Mouse (Mus musculus): ENCODE data around the gene Camsap2. TPM values are rescaled to one million over a fixed set of nuclear protein-coding genes. Genes with fewer than 3 reads are reported as not detected.

Camsap2 gene
- polyA plus RNA-seq (2012; rRNA removed), result 18.6 and 23.7 TPM in 2 replicates

DNA sequence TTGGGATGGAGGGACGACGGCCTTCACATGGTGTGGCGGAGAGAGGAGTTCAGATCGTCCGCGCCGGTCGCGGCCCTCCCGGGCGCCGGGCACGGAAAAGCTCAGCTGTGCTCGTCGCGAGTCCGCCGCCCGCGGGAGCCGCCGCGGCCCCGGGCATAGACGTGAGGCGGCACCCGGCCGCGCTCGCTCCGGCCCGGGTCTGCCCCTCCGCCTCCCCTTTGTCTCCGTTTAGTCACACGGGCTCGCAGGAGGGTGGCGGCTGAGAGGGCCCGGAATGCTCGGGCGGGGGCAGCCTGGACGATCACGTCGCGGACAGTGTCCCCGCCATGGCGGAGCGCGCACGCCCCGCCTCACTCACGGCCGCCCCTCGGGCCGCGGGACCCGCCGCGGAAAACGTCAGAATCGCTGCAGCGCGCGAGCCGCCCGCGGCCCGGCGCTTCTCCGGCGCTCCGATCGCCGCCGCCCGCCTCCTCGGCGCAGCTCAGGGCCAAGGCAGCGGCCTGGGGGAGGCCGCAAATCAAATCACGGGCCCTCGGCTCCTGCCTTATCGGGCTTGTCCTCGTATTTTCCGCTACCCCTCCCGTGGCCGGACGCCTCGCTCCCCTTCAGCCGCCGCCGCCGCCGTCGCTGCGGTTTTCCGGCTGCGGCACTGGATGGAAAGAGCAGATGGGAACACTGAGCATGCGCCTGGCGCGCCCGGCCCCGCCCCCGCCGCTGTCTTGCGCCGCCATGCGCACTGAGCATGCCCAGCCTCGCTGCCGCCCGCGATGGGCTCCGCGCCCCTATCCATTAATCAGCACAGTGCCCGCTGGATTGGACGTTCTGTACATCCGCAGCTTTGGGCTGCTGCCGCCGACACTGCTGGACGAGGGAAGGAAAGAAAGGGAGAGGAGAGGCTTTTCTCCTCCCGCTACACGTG lies at the start of gene Camsap2:
Camsap2 (minus strand) TSS at position 651 of the 919 bp plus-strand sequence.
- DNase-seq (ENCODE audit: low spot score), result peak; percentile 89

DNA sequence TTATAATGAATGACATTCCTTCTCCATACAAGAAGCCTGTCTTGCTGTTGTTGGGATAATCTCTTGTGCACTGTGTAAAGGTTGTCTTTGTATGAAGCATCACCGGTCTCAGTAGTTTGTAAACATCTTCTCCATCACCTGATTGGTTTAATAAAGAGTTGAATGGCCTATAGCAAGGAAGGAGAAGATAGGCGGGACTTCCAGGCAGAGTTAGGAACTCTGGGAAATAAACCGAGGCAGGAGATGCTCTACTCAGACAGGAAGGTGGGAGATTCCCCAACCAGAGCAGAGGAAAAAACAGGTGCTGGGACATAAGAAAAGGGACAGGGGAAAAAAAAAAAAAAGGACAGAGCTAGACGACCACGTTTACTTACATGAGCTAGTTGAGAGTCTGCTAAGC lies 49.2 kb upstream of the Camsap2 start:
- DNase-seq (ENCODE audit: low spot score), result no peak

DNA sequence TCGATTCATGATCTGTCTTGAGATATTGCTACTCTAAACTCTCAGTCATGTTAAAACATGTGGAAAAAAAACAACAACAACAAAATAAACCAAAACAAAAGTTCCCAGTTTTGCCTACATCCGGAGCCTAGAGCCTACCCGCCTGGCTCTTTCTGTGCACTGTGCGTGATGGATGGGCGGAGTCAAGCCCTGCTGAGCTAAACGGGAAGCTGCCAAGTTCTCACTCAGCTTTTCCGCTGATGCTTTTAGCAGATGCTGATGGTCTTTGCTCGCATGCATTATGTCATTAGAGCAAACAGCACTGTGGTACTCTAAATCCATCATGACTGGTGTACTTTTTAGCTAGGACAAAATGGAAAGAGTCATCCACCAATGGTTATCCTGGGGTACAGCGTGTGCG lies 48.6 kb upstream of the Camsap2 start:
- DNase-seq (ENCODE audit: low spot score), result no peak

DNA sequence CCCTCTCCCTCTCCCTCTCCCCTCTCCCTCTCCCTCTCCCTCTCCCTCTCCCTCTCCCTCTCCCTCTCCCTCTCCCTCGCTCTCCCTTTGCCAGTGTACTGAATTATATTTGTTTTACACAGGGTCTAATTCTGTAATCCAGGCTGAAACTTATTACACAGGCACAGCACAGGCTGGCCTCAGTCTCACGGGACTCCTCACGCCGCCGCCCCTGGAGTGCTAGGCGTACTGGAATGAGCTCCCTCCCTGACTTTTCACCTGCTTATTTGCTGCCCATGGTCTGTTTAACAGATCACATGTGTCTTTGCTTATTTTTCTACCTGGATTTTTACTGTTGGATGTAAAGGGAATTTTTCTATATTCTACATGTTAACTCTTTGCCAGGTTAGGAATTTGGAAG lies 41.0 kb upstream of the Camsap2 start:
- DNase-seq (ENCODE audit: low spot score), result no peak

DNA sequence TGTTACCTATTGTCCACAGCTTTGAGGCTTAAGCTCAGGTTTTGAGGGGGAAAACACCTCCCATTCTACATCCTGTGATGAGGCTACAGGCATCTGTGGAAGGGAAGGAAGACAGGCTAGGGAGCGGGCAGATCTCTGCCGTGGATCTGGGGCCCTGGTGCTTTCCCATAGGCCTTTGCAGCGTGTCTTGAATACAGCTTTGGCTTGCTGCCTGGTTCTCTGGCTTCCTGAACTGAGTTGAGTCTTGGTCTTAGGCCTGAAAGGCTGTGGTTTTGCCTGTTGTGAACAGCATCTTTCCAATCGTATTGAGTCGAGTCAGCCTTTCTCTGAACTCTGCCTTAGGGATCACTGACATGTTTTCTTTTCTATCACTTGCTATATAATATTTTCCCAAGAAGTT lies 35.7 kb upstream of the Camsap2 start:
- DNase-seq (ENCODE audit: low spot score), result no peak

DNA sequence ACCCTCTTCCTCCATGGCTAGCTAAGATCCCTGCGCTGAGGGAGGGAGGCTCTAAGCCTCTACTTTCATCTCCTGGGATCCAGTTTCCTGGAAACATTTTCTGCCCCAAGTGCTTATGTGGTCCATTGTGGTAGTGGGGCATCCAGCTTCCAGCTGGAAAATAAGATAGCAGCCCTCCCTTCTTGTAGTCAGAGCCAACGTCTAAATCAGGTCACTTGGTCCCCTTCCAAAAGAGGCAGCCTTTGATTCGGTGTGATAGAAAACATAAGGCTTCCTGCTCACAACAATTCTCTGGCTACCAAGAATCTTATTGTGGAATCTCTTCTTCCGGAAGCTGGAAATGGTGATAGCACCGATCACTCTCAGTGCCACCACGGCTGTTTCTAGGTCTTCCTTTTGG lies 35.3 kb upstream of the Camsap2 start:
- no peak for DNase-seq (ENCODE audit: low spot score)

DNA sequence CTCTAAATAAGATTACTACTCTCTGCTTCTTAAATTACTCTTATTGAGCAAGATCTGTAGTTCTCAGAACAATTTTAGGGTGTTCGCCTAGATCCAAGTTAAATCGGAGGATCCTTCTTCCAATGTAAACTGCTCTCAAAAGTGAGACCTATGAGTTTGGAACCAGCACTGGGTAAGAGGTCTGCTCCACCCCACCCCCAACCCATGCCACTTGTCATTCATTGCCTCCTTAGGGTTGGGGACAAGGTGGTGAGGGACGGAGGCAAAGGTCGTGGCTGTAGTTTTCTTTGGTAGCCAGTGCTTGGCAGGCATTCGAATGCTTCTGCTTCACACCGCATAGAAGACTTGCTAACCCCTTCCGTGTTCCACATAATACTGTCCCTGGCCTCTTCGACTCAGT lies 34.7 kb upstream of the Camsap2 start:
- no peak for DNase-seq (ENCODE audit: low spot score)

DNA sequence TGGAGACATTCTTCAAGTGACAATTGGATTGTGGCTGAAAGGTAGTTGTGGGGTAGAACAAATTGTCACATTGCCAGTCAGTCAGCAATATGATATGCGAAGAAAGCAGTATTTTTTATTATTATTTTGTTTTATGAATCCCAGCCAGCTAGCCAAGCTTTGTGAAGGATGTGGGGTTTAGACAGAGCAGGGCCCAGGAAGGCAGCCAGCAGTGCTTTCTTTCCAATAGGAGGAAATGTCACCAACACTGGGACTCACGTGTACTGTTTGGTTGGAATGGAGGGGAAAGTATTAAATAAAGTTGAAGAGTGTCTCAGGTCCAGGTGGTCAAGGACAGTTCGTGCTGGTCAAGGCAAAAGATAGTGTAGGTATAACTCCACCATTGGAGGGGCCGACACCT lies 34.3 kb upstream of the Camsap2 start:
- no peak for DNase-seq (ENCODE audit: low spot score)

DNA sequence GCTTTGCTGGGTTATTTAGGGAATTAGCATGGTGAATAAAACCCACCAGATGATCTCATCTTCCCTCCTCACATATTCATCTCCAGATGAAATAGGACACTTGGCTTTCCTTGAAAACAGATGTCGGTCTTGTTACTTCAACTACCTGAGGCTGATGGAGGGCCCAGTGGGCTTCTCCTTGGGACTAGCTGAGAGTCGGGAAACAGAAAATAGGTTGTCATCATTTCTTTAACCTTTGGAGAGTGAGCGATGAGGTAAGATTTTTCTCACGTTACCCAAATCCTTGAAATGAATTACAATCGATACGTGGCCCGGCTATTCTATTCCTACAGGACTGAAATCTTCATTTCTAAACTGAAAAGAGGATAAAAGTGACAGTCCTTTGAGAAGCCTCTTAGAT lies 33.4 kb upstream of the Camsap2 start:
- DNase-seq (ENCODE audit: low spot score), result no peak

DNA sequence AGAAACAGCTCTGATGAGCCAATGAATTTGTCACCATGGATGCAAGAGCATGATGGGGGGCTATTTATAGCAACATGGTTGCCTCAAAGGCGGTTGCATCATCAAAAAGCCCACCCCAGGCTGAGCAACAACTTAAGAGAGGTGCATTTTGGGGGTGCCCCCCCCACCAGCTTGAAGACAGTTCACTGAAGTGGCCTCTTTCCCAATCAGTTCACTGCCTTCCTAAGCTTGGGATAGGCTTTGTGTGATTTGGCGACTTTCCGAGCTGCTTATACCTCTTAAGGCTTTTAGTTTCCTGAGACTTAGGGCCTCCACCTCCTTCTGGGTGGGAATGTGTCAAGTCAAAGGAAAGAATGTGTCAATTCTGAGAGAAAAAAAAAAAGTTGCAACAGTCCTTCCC lies 20.1 kb upstream of the Camsap2 start:
- no peak for DNase-seq (ENCODE audit: low spot score)

DNA sequence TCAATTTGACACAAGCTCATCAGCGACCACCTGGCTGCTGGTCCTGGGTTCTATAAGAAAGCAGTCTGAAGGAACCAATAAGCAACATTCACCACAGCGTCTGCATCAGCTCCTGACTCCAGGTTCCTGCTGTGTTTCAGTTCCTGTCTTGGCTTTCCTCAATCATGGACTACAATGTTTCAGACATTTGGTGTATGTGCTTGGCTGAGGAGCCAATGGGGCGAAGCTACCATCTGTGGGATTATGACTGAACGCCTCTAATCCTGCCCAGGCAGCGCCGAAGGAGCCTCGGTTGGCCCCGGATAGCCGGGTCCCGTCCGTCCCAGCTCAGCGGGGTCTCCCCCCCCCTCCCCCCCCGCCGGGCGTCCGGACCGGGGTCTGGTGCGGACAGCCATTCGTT lies 18.8 kb upstream of the Camsap2 start:
- peak; percentile 76 for DNase-seq (ENCODE audit: low spot score)

DNA sequence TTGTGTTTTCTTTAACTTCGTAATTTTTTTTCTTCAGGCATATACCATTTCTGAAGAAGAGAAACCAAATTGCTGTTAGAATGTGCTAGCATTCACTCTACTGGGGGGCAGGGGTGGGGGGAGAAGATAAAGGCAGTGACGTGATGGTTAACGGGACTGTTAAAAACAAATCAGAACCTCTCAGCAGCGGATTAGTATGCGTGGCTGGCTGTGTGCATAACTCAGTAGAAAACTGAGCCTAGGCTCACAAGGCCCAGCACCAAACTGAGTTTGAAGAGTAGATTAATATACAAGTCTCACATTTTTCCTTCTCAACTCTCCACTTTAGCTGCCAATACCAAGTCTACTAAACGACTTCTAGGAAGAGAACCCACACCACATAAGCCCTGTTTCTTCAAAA lies 17.1 kb upstream of the Camsap2 start:
- no peak for DNase-seq (ENCODE audit: low spot score)

DNA sequence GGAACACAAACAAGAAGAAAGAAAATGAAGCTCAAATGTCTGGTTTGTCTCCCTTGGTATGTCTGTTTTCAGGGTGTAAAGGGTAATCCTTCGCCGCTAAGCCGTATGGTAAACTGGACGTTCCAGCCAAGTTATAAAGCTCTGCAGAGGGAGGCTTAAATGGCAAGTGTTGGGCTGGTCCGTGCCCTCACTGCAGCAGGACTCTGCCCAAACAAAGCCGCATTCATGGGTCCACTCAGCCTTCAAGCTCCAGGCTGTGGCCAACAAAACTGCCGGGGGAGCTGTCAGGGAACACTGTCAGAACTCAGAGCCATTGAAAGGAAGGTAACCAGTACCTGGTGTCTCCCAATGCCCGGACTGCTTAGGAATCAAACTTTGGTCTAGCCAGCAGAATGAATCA lies 16.7 kb upstream of the Camsap2 start:
- DNase-seq (ENCODE audit: low spot score), result no peak

DNA sequence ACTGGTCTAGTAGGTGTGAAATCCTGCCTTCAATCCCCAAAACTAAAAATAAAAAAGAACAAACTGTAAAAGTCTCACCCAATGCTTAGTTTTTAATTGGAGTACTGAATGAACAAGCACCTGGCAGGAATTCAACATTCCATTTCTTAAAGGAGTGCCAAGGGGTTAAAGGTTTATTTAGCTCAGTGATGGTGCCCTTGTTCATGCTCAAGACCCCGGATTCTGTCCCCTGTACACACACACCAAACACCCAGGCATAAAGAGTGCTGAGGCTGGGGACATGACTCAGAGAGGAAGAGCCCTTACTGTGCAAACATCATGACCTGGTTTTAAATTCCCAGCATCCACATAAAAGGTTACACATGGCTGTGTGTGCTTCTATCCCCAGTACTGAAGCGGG lies 15.5 kb upstream of the Camsap2 start:
- no peak for DNase-seq (ENCODE audit: low spot score)

DNA sequence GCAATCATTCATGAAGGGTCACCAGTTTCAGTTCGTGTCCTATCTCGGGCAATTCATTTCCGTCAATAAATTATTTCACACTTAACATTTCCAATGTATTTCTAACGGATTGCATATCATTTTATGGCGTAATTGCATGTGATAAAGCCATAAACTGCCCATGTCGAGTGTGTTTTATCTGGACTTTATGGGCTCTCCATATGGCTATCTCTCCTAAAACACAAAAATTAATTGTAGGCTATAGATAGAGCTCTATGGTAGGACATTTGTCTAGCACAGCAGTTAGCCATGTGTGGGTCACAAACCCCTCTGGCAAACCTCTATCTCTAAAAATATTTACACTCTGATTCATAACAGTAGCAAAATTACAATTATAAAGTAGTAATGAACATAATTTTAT lies 15.0 kb upstream of the Camsap2 start:
- DNase-seq (ENCODE audit: low spot score), result no peak

DNA sequence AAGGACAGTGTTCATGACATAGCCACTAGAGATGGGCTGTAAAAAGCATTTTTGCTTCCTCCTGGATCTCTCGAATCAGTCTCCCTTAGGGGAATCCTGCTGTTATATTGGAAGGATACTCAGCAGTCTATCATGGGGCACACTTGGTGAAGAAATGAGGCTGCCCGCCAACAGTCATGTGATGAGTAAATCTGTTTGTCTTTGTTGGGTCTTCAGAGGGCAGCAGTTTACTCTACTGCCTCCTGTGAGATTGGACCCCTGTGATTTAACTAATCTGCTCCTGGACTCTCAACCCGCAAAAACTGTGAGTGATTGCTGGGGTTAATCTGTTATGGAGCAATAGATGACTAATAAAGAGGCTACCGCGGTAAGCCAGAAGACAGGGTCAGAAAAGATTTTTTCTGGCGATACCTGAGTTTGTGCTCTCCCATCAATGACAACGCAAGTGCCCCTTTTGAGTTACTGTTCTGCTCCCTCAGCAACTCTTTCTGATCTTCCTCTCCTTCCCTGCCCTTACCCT lies 13.0 kb upstream of the Camsap2 start:
- no peak for DNase-seq (ENCODE audit: low spot score)

DNA sequence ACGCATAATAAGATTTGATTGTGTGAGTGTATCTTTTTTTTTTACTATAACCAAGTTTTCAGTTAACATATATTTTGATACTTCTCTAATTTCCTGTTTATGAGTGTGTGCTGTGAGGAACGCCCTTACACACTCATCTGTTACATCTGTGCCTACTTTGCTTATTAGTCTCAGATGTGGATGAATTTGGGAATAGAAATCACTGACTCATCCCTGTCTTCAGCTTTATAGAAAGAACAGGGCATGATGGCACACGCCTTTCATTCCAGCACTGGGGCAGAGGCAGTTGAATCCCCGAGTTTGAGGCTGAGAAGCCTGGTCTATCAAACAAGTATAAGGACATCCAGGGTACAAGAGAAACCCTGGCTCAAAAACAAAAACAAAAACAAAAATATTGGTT lies 9.7 kb upstream of the Camsap2 start:
- no peak for DNase-seq (ENCODE audit: low spot score)

DNA sequence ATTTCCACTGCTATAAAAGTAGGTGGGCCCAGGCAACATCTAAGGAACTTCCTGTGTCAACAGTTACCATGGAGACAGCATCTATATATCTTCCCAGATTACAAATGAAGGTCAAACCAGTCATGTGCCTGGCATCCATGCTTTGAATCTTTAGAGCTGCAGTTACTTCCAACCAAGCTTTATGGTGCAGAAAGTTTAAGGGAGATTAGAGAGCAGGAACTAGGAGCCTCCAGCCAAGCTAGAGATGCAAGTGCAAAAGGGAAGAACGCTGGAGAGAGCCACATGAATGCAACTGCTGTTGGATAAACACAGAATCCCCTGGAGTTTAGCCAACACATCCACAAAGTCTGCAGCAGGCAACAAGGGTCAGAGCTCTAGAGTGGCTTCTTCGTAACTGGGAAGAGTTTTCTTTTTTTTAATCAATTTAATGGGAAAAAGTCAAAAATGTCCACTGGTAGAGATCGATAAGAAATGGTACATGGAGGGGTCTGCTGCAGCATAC lies 4.8 kb upstream of the Camsap2 start:
- no peak for DNase-seq (ENCODE audit: low spot score)

DNA sequence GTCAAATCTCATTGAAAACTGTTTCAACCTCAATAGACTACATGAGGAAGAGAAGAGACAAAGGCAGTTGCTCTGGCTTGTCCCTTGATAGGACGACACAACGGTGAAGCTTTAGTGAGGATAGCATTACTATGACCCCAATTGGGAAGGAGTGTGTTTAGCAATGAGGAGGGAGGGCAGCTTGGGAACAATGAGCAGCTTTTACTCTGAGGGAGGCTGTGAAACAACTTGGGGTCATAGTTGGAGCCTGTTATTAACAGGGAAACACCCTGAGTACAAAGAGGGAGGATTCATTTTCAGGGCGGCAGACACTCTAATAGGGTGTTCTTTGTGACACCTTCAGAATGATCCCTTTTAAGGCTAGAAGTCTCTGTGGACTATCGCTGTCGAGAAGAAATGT lies 2.2 kb upstream of the Camsap2 start:
- no peak for DNase-seq (ENCODE audit: low spot score)

DNA sequence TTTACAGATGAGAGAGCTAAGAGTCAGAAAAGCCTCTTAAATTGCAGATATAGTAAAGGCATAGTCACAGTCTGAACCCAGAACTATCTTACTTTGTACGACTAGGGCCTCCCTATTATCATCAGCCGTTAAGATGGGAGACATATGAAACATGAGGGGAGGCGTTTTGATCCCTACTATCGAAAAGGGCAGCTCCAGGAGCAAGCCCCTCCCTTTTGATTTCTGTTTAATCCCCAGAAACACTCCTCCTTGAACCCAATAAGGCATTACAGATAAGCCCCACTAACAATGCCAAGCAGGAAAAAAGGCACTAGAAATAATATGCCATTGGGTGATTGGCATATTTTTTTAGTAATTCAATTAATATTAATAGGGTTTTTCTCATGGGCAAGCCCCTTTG lies 1.2 kb upstream of the Camsap2 start:
- DNase-seq (ENCODE audit: low spot score), result no peak

DNA sequence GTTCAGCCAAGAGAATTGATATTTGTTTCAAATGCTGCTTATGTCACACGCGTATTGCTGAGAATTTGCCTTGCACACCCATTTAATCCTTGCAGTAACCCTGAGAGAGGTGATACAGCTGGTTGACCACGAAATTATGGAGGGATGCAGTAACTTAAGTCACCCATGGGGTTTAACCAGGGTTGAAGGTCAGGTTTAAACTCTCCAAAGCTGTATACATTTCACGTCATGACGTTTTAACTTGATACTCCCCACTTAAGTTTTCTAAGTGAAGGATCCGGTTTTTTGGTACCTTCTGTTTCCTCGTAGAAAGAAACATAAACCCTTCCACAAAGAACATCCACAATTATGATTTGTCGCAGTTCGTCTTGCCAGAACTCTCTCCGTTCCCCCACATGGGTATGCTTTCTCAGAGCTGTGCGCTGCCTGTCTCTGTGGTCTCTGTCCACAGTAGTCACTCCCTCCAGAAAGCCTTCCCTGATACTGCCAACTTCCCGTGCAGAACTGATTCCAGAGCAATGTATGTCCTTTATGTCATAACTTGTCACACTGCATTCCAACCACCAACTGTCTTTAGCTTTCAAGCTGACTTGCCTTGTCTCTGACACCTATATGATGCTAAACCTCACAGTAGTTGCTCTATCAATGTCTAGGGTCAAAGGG lies 600 bp upstream of the Camsap2 start:
- no peak for DNase-seq (ENCODE audit: low spot score)

DNA sequence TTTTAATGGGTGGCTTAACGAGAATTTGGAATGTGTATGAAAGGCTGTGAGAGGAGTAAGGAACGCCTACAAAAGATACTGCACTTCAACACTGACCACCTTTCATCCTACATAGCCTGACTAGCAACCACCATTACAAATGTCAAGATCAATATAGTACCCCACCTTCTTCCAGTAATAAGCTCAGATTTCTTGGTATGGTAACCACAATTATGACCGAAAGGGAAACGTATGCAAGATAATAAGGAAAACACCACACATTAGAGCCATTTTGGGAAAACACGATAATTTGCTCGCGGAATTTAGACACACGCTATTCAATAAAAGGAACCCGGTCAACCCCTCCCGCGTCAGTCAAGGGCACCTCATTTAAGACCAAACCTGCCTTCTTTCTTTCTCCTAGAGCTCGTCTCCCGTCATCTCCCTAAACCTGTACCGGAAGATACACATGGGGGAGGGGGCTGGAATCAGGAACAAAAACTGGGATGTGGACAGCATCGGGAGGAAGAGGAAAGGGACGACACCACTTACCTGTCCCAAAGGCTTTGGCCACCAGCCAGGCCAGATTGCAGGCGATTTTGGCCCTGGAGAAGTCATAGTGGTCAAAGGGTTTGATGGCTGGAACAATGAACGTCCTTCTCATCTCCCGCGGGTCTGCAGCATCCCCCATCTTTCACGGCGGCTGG lies 993 bp downstream of the Camsap2 start:
- no peak for DNase-seq (ENCODE audit: low spot score)

Data from urinary bladder, adult 2 months (tissue).